Mouse (Mus musculus) gastrocnemius, postnatal 4 days (tissue): ENCODE results near the gene Cenpx. TPM values are rescaled to one million over a fixed set of nuclear protein-coding genes. Genes with fewer than 3 reads are reported as not detected.

ENCODE experiments used
- DNase-seq, 2 experiments: peaks; one replicate each; pipeline ENCODE4 v3.0.0; 2021 to 2022; ENCODE audit warnings: low spot score in 2 of 2, mixed read lengths in 2 of 2
- total RNA-seq, 2 experiments: library from RNA; stranded (reverse); gene quantifications; 2 replicates each; pipeline ENCODE4 v1.2.3; 2021

Gene Cenpx
- total RNA-seq, 2 experiments from 2014 or later = 33.7 to 48.7 TPM

- no peak for DNase-seq
Measured at GRCm38 (mm10) chr11:120662759-120663158, 50.8 kb downstream of the Cenpx start.

GRCm38 (mm10) chr11:120661076-120661460 lies 52.5 kb downstream of the Cenpx start, which contains the start of gene Notum:
Gene Notum (minus strand): TSS chr11:120661175.
- DNase-seq = no peak

Other genes with a start within 250 kb of the Cenpx start
- gene Arl16, start 246.1 kb downstream of the Cenpx start, total RNA-seq = 10 to 100 TPM; 20.8 to 23.8 TPM
- gene Mrpl12, start 229.1 kb downstream of the Cenpx start, total RNA-seq = 100 to 1,000 TPM; 116 to 122 TPM
- 10 to 100 TPM; 19.6 to 20.0 TPM for gene Slc25a10, start 221.9 kb downstream of the Cenpx start, total RNA-seq
- under 1 TPM in 1 of 2 experiments, not detected in 1; 0.26 TPM for gene Gcgr, start 183.0 kb downstream of the Cenpx start, total RNA-seq
- gene Mcrip1, start 164.0 kb downstream of the Cenpx start, total RNA-seq = 10 to 100 TPM; 74.0 to 81.3 TPM
- 10 to 100 TPM; 80.7 to 99.3 TPM for gene Ppp1r27, start 162.6 kb downstream of the Cenpx start, total RNA-seq
- gene P4hb, start 140.5 kb downstream of the Cenpx start, total RNA-seq = 100 to 1,000 TPM; 527 to 538 TPM
- gene Arhgdia, start 132.1 kb downstream of the Cenpx start, total RNA-seq = 100 to 1,000 TPM; 278 to 300 TPM
- gene Alyref, start 115.4 kb downstream of the Cenpx start, total RNA-seq = 100 to 1,000 TPM; 112 to 113 TPM
- 10 to 100 TPM; 72.5 to 86.2 TPM for gene Anapc11, start 115.3 kb downstream of the Cenpx start, total RNA-seq
- gene Npb, start 105.3 kb downstream of the Cenpx start, total RNA-seq = 1 to 10 TPM in 1 of 2 experiments, not detected in 1; 1.3 TPM
- gene Pcyt2, start 95.8 kb downstream of the Cenpx start, total RNA-seq = 10 to 100 TPM; 36.6 to 41.4 TPM
- gene Sirt7, start 88.5 kb downstream of the Cenpx start, total RNA-seq = 10 to 100 TPM; 12.2 to 12.6 TPM
- 10 to 100 TPM; 36.7 to 42.6 TPM for gene Mafg, start 80.1 kb downstream of the Cenpx start, total RNA-seq
- gene Pycr1, start 70.0 kb downstream of the Cenpx start, total RNA-seq = 10 to 100 TPM; 27.6 to 29.0 TPM
- 10 to 100 TPM; 81.2 to 83.4 TPM for gene Myadml2, start 65.6 kb downstream of the Cenpx start, total RNA-seq
- gene Notum, start 52.6 kb downstream of the Cenpx start, total RNA-seq = 1 to 10 TPM; 1.2 to 1.7 TPM
- gene Aspscr1, start 40.8 kb downstream of the Cenpx start, total RNA-seq = 10 to 100 TPM; 48.6 to 55.3 TPM
- gene Lrrc45, start 187 bp upstream of the Cenpx start, total RNA-seq = 10 to 100 TPM; 16.0 to 21.0 TPM
- gene Rac3, start 7.7 kb upstream of the Cenpx start, total RNA-seq = 1 to 10 TPM; 2.5 to 4.8 TPM
- 1 to 10 TPM; 4.8 to 5.3 TPM for gene Dcxr, start 13.5 kb upstream of the Cenpx start, total RNA-seq
- gene Cbr2, start 18.4 kb upstream of the Cenpx start, total RNA-seq = 10 to 100 TPM in 1 of 2 experiments, 1 to 10 TPM in 1; 9.5 to 10.4 TPM
- gene Hmga1b, start 49.1 kb upstream of the Cenpx start, total RNA-seq = 10 to 100 TPM; 26.7 to 27.1 TPM
- 10 to 100 TPM in 1 of 2 experiments, 1 to 10 TPM in 1; 8.3 to 10.9 TPM for gene Rfng, start 70.5 kb upstream of the Cenpx start, total RNA-seq
- 10 to 100 TPM; 67.1 to 70.9 TPM for gene Gps1, start 70.5 kb upstream of the Cenpx start, total RNA-seq
- gene Dus1l, start 82.7 kb upstream of the Cenpx start, total RNA-seq = 10 to 100 TPM; 37.8 TPM
- 10 to 100 TPM; 48.6 to 49.9 TPM for gene Fasn, start 110.8 kb upstream of the Cenpx start, total RNA-seq
- 1 to 10 TPM; 6.2 TPM for gene Ccdc57, start 219.1 kb upstream of the Cenpx start, total RNA-seq
- gene Slc16a3, start 234.7 kb upstream of the Cenpx start, total RNA-seq = 100 to 1,000 TPM; 151 to 160 TPM